Mouse (Mus musculus) CH12.LX (cell line): ENCODE results near the gene Serinc5. TPM values are rescaled to one million over a fixed set of nuclear protein-coding genes. Genes with fewer than 3 reads are reported as not detected.

Source experiments
- DNase-seq: peaks from one replicate; pipeline ENCODE4 v3.0.0-alpha.2; 2013; ENCODE audit errors: extremely low read depth
- H3K27ac ChIP-seq: 2 replicates; pipeline ENCODE4 v1.5.1; 2012; ENCODE audit warnings: low read depth, mild to moderate bottlenecking, control low read depth, moderate library complexity; ENCODE audit not compliant: insufficient read depth
- H3K27me3 ChIP-seq: replicated peaks from 2 replicates; pipeline ENCODE3; 2012; ENCODE audit warnings: inconsistent platforms
- H3K36me3 ChIP-seq, 2 experiments: replicated peaks in 1 of 2; 2 replicates each; pipeline versions ENCODE3 to v1.6.1; 2012; ENCODE audit warnings: inconsistent platforms in 1 of 2, low read length in 1 of 2, mild to moderate bottlenecking in 1 of 2, mixed read lengths in 1 of 2, moderate library complexity in 1 of 2; ENCODE audit not compliant: control insufficient read depth in 1 of 2, insufficient read depth in 1 of 2
- H3K4me1 ChIP-seq, 2 experiments: 2 replicates each; pipeline ENCODE4 v1.6.1; 2012; ENCODE audit warnings: inconsistent platforms in 1 of 2, moderate library complexity in 1 of 2; ENCODE audit not compliant: insufficient read depth in 2 of 2, control insufficient read depth in 1 of 2
- H3K4me2 ChIP-seq: 2 replicates; pipeline ENCODE4 v1.6.1; 2012; ENCODE audit warnings: low read depth, mild to moderate bottlenecking, control low read depth; ENCODE audit not compliant: poor library complexity, insufficient read depth, severe bottlenecking
- H3K4me3 ChIP-seq, 3 experiments: fragments of 150-350 bp in 1 of 3; sonication (generic) in 1 of 3; replicated peaks in 1 of 3; 2 replicates each; pipeline versions ENCODE3 to v1.5.1; 2011 to 2012; ENCODE audit warnings: low read depth in 2 of 3, low read length in 2 of 3, mild to moderate bottlenecking in 2 of 3, moderate library complexity in 2 of 3, control low read depth in 1 of 3, improper control_type of control experiment in 1 of 3, inconsistent platforms in 1 of 3, mixed read lengths in 1 of 3; ENCODE audit not compliant: poor library complexity in 1 of 3
- H3K79me2 ChIP-seq: replicated peaks from 2 replicates; pipeline ENCODE4 v1.6.1; 2012; ENCODE audit warnings: mild to moderate bottlenecking, moderate library complexity; ENCODE audit not compliant: control insufficient read depth, poor library complexity, insufficient read depth, severe bottlenecking; ENCODE audit errors: extremely low read depth
- H3K9ac ChIP-seq: 2 replicates; pipeline ENCODE4 v1.6.1; 2012; ENCODE audit warnings: low read depth, mild to moderate bottlenecking, control low read depth, moderate library complexity; ENCODE audit not compliant: insufficient read depth
- H3K9me3 ChIP-seq: replicated peaks from 2 replicates; pipeline ENCODE3; 2012; ENCODE audit warnings: low read length, inconsistent platforms, mixed read lengths
- BHLHE40 ChIP-seq: IDR thresholded peaks from 2 replicates; pipeline ENCODE4 v1.6.1; 2011; ENCODE audit warnings: mild to moderate bottlenecking, low read depth, low read length, improper control_type of control experiment
- CHD1 ChIP-seq: IDR thresholded peaks from 2 replicates; pipeline ENCODE4 v1.6.1; 2012; ENCODE audit warnings: low read depth, low read length, improper control_type of control experiment, inconsistent platforms
- CHD2 ChIP-seq: IDR thresholded peaks from 2 replicates; pipeline ENCODE4 v1.6.1; 2011; ENCODE audit warnings: low read length, improper control_type of control experiment
- CTCF ChIP-seq, 2 experiments: IDR thresholded peaks in 1 of 2; conservative IDR thresholded peaks in 1 of 2; 2 replicates each; pipeline ENCODE4 v1.5.1; 2011 to 2012; ENCODE audit warnings: low read depth in 2 of 2, low read length in 2 of 2, improper control_type of control experiment in 1 of 2, inconsistent platforms in 1 of 2, mild to moderate bottlenecking in 1 of 2, moderate library complexity in 1 of 2
- E2F4 ChIP-seq: IDR thresholded peaks from 2 replicates; pipeline ENCODE4 v1.6.1; 2011; ENCODE audit warnings: low read depth, low read length, improper control_type of control experiment; ENCODE audit not compliant: insufficient replicate concordance
- EP300 ChIP-seq: IDR thresholded peaks from 2 replicates; pipeline ENCODE4 v1.6.1; 2011; ENCODE audit warnings: low read length, improper control_type of control experiment
- ETS1 ChIP-seq: conservative IDR thresholded peaks from 2 replicates; pipeline ENCODE4 v1.6.1; 2012; ENCODE audit warnings: low read depth, mild to moderate bottlenecking, inconsistent platforms, low read length, improper control_type of control experiment, moderate library complexity
- JUN ChIP-seq: IDR thresholded peaks from 2 replicates; pipeline ENCODE4 v1.6.1; 2011; ENCODE audit warnings: low read depth, mild to moderate bottlenecking, low read length, improper control_type of control experiment, moderate library complexity; ENCODE audit not compliant: insufficient read depth
- KAT2A ChIP-seq: IDR thresholded peaks from 2 replicates; pipeline ENCODE4 v1.6.1; 2012; ENCODE audit warnings: low read length, improper control_type of control experiment, inconsistent platforms; ENCODE audit not compliant: insufficient replicate concordance
- MAFK ChIP-seq: IDR thresholded peaks from 2 replicates; pipeline ENCODE4 v1.6.1; 2011; ENCODE audit warnings: low read length, improper control_type of control experiment; ENCODE audit not compliant: insufficient replicate concordance
- MAZ ChIP-seq: IDR thresholded peaks from 2 replicates; pipeline ENCODE4 v1.6.1; 2012; ENCODE audit warnings: low read depth, mild to moderate bottlenecking, inconsistent platforms, low read length, improper control_type of control experiment, moderate library complexity
- MEF2A ChIP-seq: IDR thresholded peaks from 2 replicates; pipeline ENCODE4 v1.6.1; 2014; ENCODE audit warnings: low read depth, mild to moderate bottlenecking, inconsistent platforms, low read length, improper control_type of control experiment, borderline replicate concordance
- MYC ChIP-seq: IDR thresholded peaks from 2 replicates; pipeline ENCODE4 v1.6.1; 2011; ENCODE audit warnings: low read depth, mild to moderate bottlenecking, improper control_type of control experiment, low read length
- NELFE ChIP-seq: IDR thresholded peaks from 2 replicates; pipeline ENCODE4 v1.6.1; 2011; ENCODE audit warnings: low read depth, low read length, improper control_type of control experiment
- RCOR1 ChIP-seq: conservative IDR thresholded peaks from 2 replicates; pipeline ENCODE4 v1.6.1; 2012; ENCODE audit warnings: low read depth, mild to moderate bottlenecking, inconsistent platforms, low read length, improper control_type of control experiment
- TBP ChIP-seq: conservative IDR thresholded peaks from 2 replicates; pipeline ENCODE4 v1.6.1; 2011; ENCODE audit warnings: low read depth, low read length, improper control_type of control experiment
- TCF12 ChIP-seq: IDR thresholded peaks from 2 replicates; pipeline ENCODE4 v1.6.1; 2014; ENCODE audit warnings: low read depth, mild to moderate bottlenecking, inconsistent platforms, low read length, improper control_type of control experiment
- UBTF ChIP-seq: IDR thresholded peaks from 2 replicates; pipeline ENCODE4 v1.6.1; 2012; ENCODE audit warnings: low read depth, mild to moderate bottlenecking, inconsistent platforms, low read length, improper control_type of control experiment, moderate library complexity
- USF1 ChIP-seq: IDR thresholded peaks from 2 replicates; pipeline ENCODE4 v1.6.1; 2014; ENCODE audit warnings: low read depth, mild to moderate bottlenecking, inconsistent platforms, low read length, improper control_type of control experiment
- USF2 ChIP-seq: conservative IDR thresholded peaks from 2 replicates; pipeline ENCODE4 v1.6.1; 2011; ENCODE audit warnings: low read depth, low read length, improper control_type of control experiment
- ZNF384 ChIP-seq: IDR thresholded peaks from 2 replicates; pipeline ENCODE4 v1.6.1; 2012; ENCODE audit warnings: low read depth, low read length, improper control_type of control experiment, inconsistent platforms
- dilution Hi-C: fragments of 300-500 bp; cut with MboI; formaldehyde crosslinking; loops from 2 replicates; pipeline ENCODE4 v1.14.3; 2020; ENCODE audit warnings: low sequenced_read_pairs; ENCODE audit not compliant: extremely low pct_unique_long_range_greater_than_20kb, extremely low pct_ligation_motif_present
- in situ Hi-C: fragments of 300-500 bp; cut with MboI; formaldehyde crosslinking; loops from 3 replicates; pipeline ENCODE4 v1.14.3; 2019; ENCODE audit warnings: low sequenced_read_pairs, low pct_ligation_motif_present, low pct_unique_long_range_greater_than_20kb, mixed read lengths
- polyA plus RNA-seq: library from polyadenylated mRNA; unstranded; fragments of >175 nt; gene quantifications from 2 replicates; pipeline ENCODE4 v1.2.1, GENCODE M21; 2012; ENCODE audit warnings: low read depth; ENCODE audit not compliant: insufficient read length
- total RNA-seq, 2 experiments: library from RNA; depleted of rRNA; stranded (reverse); fragments of 300-350 nt in 1 of 2; fragments of >200 nt in 1 of 2; gene quantifications; 2 replicates each; pipeline ENCODE4 v1.2.3; 2012 to 2014

Gene Serinc5
- total and polyA plus RNA-seq, 3 experiments, result 1.9 to 5.2 (median 4.3) TPM

DNA sequence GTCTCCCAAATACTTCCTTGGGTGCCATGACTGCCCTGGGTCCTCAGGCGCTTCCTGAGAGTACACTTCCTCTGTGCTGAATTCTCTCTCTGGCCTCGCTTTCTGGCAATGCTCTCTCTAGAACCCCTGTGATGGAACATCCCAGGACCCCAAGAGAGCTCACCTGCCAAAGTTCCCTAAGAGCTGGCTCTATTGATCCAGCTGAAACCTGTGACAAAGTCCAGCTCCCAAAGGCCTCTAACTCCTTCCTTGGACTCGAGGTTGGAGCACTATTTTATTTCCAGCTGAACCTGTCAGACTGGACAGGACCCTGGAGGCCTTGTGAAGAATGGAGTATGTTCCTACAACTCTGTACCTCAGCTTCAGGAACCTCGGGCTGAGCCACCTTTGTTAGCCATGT lies 86.2 kb downstream of the Serinc5 start:
- in situ Hi-C loops, result no loop called here
- H3K9ac ChIP-seq, result no peak overlapping the region
- TF ChIP-seq RCOR1, result no peak
- no peak for TF ChIP-seq ETS1
- TF ChIP-seq USF1, result no peak
- no peak for TF ChIP-seq UBTF
- no peak for TF ChIP-seq NELFE
- TF ChIP-seq JUN, result no peak
- TF ChIP-seq MEF2A, result no peak
- no peak for TF ChIP-seq MAFK
- TF ChIP-seq CHD1, result no peak
- TF ChIP-seq CHD2, result no peak
- H3K27me3 ChIP-seq, result no peaks in the 10 kb centered on the region
- 0 out of 4 replicates have a peak, but pooled peaks cover 0 to 3% of the 10 kb centered on the region in 2 experiments for H3K4me1 ChIP-seq
- H3K4me2 ChIP-seq, result no peak overlapping the region
- H3K36me3 ChIP-seq, result no peaks in the 10 kb centered on the region
- H3K27ac ChIP-seq, result no peak overlapping the region
- no peaks in the 10 kb centered on the region for H3K9me3 ChIP-seq
- dilution Hi-C loops, result no loop called here
- no peaks in the 10 kb centered on the region for H3K79me2 ChIP-seq
- no peak overlapping the region for H3K4me3 ChIP-seq
- DNase-seq, result no peak

DNA sequence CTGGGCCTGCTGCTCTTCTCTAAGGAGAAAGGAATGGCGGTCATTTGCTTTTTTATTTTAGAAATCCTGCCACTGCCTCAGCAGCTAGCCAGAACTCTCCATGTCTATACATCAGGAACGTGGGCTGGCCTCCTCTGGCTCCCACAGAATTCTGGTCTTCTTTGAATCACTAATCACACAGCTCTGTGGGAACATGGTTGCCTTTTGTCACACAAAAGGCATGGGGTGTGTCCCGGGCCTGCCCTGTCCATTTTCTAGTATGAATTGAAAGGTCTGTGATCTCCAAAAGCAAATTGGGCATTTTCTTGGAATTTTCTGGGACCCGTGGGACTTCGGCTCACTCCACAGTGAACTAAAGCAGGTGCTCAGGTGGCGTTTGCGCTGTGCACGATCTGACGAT lies 87.9 kb downstream of the Serinc5 start:
- in situ Hi-C loops, result no loop called here
- H3K9me3 ChIP-seq, result no peaks in the 10 kb centered on the region
- no peak for TF ChIP-seq CTCF (conservative IDR thresholded peaks at IDR 0.05 in 1 of 2, IDR thresholded peaks at IDR 0.05 in 1 of 2; ENCODE audit: low read depth in 2 of 2, low read length in 2 of 2)
- no peak for TF ChIP-seq USF2
- no peak for TF ChIP-seq E2F4
- TF ChIP-seq MEF2A, result no peak
- TF ChIP-seq UBTF, result no peak
- no peak for TF ChIP-seq ZNF384
- TF ChIP-seq BHLHE40, result no peak
- no peak for TF ChIP-seq TBP
- no peak for TF ChIP-seq TCF12
- TF ChIP-seq EP300, result no peak
- no peak for TF ChIP-seq MAZ
- no peak for TF ChIP-seq MYC
- TF ChIP-seq KAT2A, result no peak
- TF ChIP-seq, all 38 proteins: peak for 0
- Histone ChIP-seq H3K4me3 (no peak overlapping the region), H3K27me3 (no peaks in the 10 kb centered on the region), H3K9ac (no peak overlapping the region), H3K4me1 (0 out of 4 replicates have a peak, but pooled peaks cover 0 to 3% of the 10 kb centered on the region in 2 experiments), H3K27ac (no peak overlapping the region), H3K36me3 (peaks cover 0 to 3% of the 10 kb centered on the region in 2 experiments), H3K4me2 (no peak overlapping the region), H3K79me2 (no peaks in the 10 kb centered on the region)
- dilution Hi-C loops, result no loop called here
- DNase-seq, result no peak
